Mouse (Mus musculus) CH12.LX (cell line): ENCODE measurements around the gene Gm9999. TPM values are rescaled to one million over a fixed set of nuclear protein-coding genes. Genes with fewer than 3 reads are reported as not detected.

ENCODE experiments used
- DNase-seq: peaks from one replicate; pipeline ENCODE4 v3.0.0-alpha.2; 2013; ENCODE audit errors: extremely low read depth
- H3K27ac ChIP-seq: 2 replicates; pipeline ENCODE4 v1.5.1; 2012; ENCODE audit warnings: low read depth, mild to moderate bottlenecking, control low read depth, moderate library complexity; ENCODE audit not compliant: insufficient read depth
- H3K27me3 ChIP-seq: replicated peaks from 2 replicates; pipeline ENCODE3; 2012; ENCODE audit warnings: inconsistent platforms
- H3K36me3 ChIP-seq, 2 experiments: replicated peaks in 1 of 2; 2 replicates each; pipeline versions ENCODE3 to v1.6.1; 2012; ENCODE audit warnings: inconsistent platforms in 1 of 2, low read length in 1 of 2, mild to moderate bottlenecking in 1 of 2, mixed read lengths in 1 of 2, moderate library complexity in 1 of 2; ENCODE audit not compliant: control insufficient read depth in 1 of 2, insufficient read depth in 1 of 2
- H3K4me1 ChIP-seq, 2 experiments: 2 replicates each; pipeline ENCODE4 v1.6.1; 2012; ENCODE audit warnings: inconsistent platforms in 1 of 2, moderate library complexity in 1 of 2; ENCODE audit not compliant: insufficient read depth in 2 of 2, control insufficient read depth in 1 of 2
- H3K4me2 ChIP-seq: 2 replicates; pipeline ENCODE4 v1.6.1; 2012; ENCODE audit warnings: low read depth, mild to moderate bottlenecking, control low read depth; ENCODE audit not compliant: poor library complexity, insufficient read depth, severe bottlenecking
- H3K4me3 ChIP-seq, 3 experiments: fragments of 150-350 bp in 1 of 3; sonication (generic) in 1 of 3; replicated peaks in 1 of 3; 2 replicates each; pipeline versions ENCODE3 to v1.5.1; 2011 to 2012; ENCODE audit warnings: low read depth in 2 of 3, low read length in 2 of 3, mild to moderate bottlenecking in 2 of 3, moderate library complexity in 2 of 3, control low read depth in 1 of 3, improper control_type of control experiment in 1 of 3, inconsistent platforms in 1 of 3, mixed read lengths in 1 of 3; ENCODE audit not compliant: poor library complexity in 1 of 3
- H3K79me2 ChIP-seq: replicated peaks from 2 replicates; pipeline ENCODE4 v1.6.1; 2012; ENCODE audit warnings: mild to moderate bottlenecking, moderate library complexity; ENCODE audit not compliant: control insufficient read depth, poor library complexity, insufficient read depth, severe bottlenecking; ENCODE audit errors: extremely low read depth
- H3K9ac ChIP-seq: 2 replicates; pipeline ENCODE4 v1.6.1; 2012; ENCODE audit warnings: low read depth, mild to moderate bottlenecking, control low read depth, moderate library complexity; ENCODE audit not compliant: insufficient read depth
- H3K9me3 ChIP-seq: replicated peaks from 2 replicates; pipeline ENCODE3; 2012; ENCODE audit warnings: low read length, inconsistent platforms, mixed read lengths
- BHLHE40 ChIP-seq: IDR thresholded peaks from 2 replicates; pipeline ENCODE4 v1.6.1; 2011; ENCODE audit warnings: mild to moderate bottlenecking, low read depth, low read length, improper control_type of control experiment
- CHD1 ChIP-seq: IDR thresholded peaks from 2 replicates; pipeline ENCODE4 v1.6.1; 2012; ENCODE audit warnings: low read depth, low read length, improper control_type of control experiment, inconsistent platforms
- CHD2 ChIP-seq: IDR thresholded peaks from 2 replicates; pipeline ENCODE4 v1.6.1; 2011; ENCODE audit warnings: low read length, improper control_type of control experiment
- EP300 ChIP-seq: IDR thresholded peaks from 2 replicates; pipeline ENCODE4 v1.6.1; 2011; ENCODE audit warnings: low read length, improper control_type of control experiment
- ETS1 ChIP-seq: conservative IDR thresholded peaks from 2 replicates; pipeline ENCODE4 v1.6.1; 2012; ENCODE audit warnings: low read depth, mild to moderate bottlenecking, inconsistent platforms, low read length, improper control_type of control experiment, moderate library complexity
- GABPA ChIP-seq: IDR thresholded peaks from 2 replicates; pipeline ENCODE4 v1.6.1; 2012; ENCODE audit warnings: low read depth, low read length, improper control_type of control experiment, inconsistent platforms; ENCODE audit not compliant: insufficient replicate concordance
- HCFC1 ChIP-seq: IDR thresholded peaks from 2 replicates; pipeline ENCODE4 v1.6.1; 2012; ENCODE audit warnings: low read depth, mild to moderate bottlenecking, inconsistent platforms, low read length, improper control_type of control experiment
- IRF4 ChIP-seq: IDR thresholded peaks from 2 replicates; pipeline ENCODE4 v1.6.1; 2014; ENCODE audit warnings: low read depth, mild to moderate bottlenecking, inconsistent platforms, low read length, improper control_type of control experiment
- JUN ChIP-seq: IDR thresholded peaks from 2 replicates; pipeline ENCODE4 v1.6.1; 2011; ENCODE audit warnings: low read depth, mild to moderate bottlenecking, low read length, improper control_type of control experiment, moderate library complexity; ENCODE audit not compliant: insufficient read depth
- JUND ChIP-seq: conservative IDR thresholded peaks from 2 replicates; pipeline ENCODE4 v1.6.1; 2011; ENCODE audit warnings: low read depth, low read length, improper control_type of control experiment
- MAX ChIP-seq: IDR thresholded peaks from 2 replicates; pipeline ENCODE4 v1.6.1; 2011; ENCODE audit warnings: low read length, improper control_type of control experiment
- MAZ ChIP-seq: IDR thresholded peaks from 2 replicates; pipeline ENCODE4 v1.6.1; 2012; ENCODE audit warnings: low read depth, mild to moderate bottlenecking, inconsistent platforms, low read length, improper control_type of control experiment, moderate library complexity
- MEF2A ChIP-seq: IDR thresholded peaks from 2 replicates; pipeline ENCODE4 v1.6.1; 2014; ENCODE audit warnings: low read depth, mild to moderate bottlenecking, inconsistent platforms, low read length, improper control_type of control experiment, borderline replicate concordance
- MYC ChIP-seq: IDR thresholded peaks from 2 replicates; pipeline ENCODE4 v1.6.1; 2011; ENCODE audit warnings: low read depth, mild to moderate bottlenecking, improper control_type of control experiment, low read length
- NELFE ChIP-seq: IDR thresholded peaks from 2 replicates; pipeline ENCODE4 v1.6.1; 2011; ENCODE audit warnings: low read depth, low read length, improper control_type of control experiment
- NRF1 ChIP-seq: IDR thresholded peaks from 2 replicates; pipeline ENCODE4 v1.6.1; 2014; ENCODE audit warnings: low read depth, mild to moderate bottlenecking, inconsistent platforms, low read length, improper control_type of control experiment, moderate library complexity
- PAX5 ChIP-seq: IDR thresholded peaks from 2 replicates; pipeline ENCODE4 v1.6.1; 2012; ENCODE audit warnings: low read length, inconsistent platforms, mixed read lengths
- POLR2A ChIP-seq: IDR thresholded peaks from 2 replicates; pipeline ENCODE4 v1.6.1; 2011; ENCODE audit warnings: low read depth, mild to moderate bottlenecking, improper control_type of control experiment, low read length
- POLR2AphosphoS2 ChIP-seq: IDR thresholded peaks from 2 replicates; pipeline ENCODE4 v1.6.1; 2011; ENCODE audit warnings: low read depth, low read length, improper control_type of control experiment
- RAD21 ChIP-seq: IDR thresholded peaks from 2 replicates; pipeline ENCODE4 v1.6.1; 2011; ENCODE audit warnings: low read depth, mild to moderate bottlenecking, low read length, improper control_type of control experiment, moderate library complexity
- SIN3A ChIP-seq: IDR thresholded peaks from 2 replicates; pipeline ENCODE4 v1.6.1; 2012; ENCODE audit warnings: low read length, improper control_type of control experiment, inconsistent platforms
- TBP ChIP-seq: conservative IDR thresholded peaks from 2 replicates; pipeline ENCODE4 v1.6.1; 2011; ENCODE audit warnings: low read depth, low read length, improper control_type of control experiment
- TCF12 ChIP-seq: IDR thresholded peaks from 2 replicates; pipeline ENCODE4 v1.6.1; 2014; ENCODE audit warnings: low read depth, mild to moderate bottlenecking, inconsistent platforms, low read length, improper control_type of control experiment
- USF1 ChIP-seq: IDR thresholded peaks from 2 replicates; pipeline ENCODE4 v1.6.1; 2014; ENCODE audit warnings: low read depth, mild to moderate bottlenecking, inconsistent platforms, low read length, improper control_type of control experiment
- ZC3H11A ChIP-seq: IDR thresholded peaks from 2 replicates; pipeline ENCODE4 v1.6.1; 2012; ENCODE audit warnings: low read depth, mild to moderate bottlenecking, inconsistent platforms, low read length, improper control_type of control experiment
- ZKSCAN1 ChIP-seq: IDR thresholded peaks from 2 replicates; pipeline ENCODE4 v1.6.1; 2012; ENCODE audit warnings: low read depth, inconsistent platforms, low read length, improper control_type of control experiment, borderline replicate concordance
- ZMIZ1 ChIP-seq: IDR thresholded peaks from 2 replicates; pipeline ENCODE4 v1.6.1; 2012; ENCODE audit warnings: low read depth, mild to moderate bottlenecking, inconsistent platforms, low read length, improper control_type of control experiment
- ZNF384 ChIP-seq: IDR thresholded peaks from 2 replicates; pipeline ENCODE4 v1.6.1; 2012; ENCODE audit warnings: low read depth, low read length, improper control_type of control experiment, inconsistent platforms
- dilution Hi-C: fragments of 300-500 bp; cut with MboI; formaldehyde crosslinking; loops from 2 replicates; pipeline ENCODE4 v1.14.3; 2020; ENCODE audit warnings: low sequenced_read_pairs; ENCODE audit not compliant: extremely low pct_unique_long_range_greater_than_20kb, extremely low pct_ligation_motif_present
- in situ Hi-C: fragments of 300-500 bp; cut with MboI; formaldehyde crosslinking; loops from 3 replicates; pipeline ENCODE4 v1.14.3; 2019; ENCODE audit warnings: low sequenced_read_pairs, low pct_ligation_motif_present, low pct_unique_long_range_greater_than_20kb, mixed read lengths
- polyA plus RNA-seq: library from polyadenylated mRNA; unstranded; fragments of >175 nt; gene quantifications from 2 replicates; pipeline ENCODE4 v1.2.1, GENCODE M21; 2012; ENCODE audit warnings: low read depth; ENCODE audit not compliant: insufficient read length
- total RNA-seq, 2 experiments: library from RNA; depleted of rRNA; stranded (reverse); fragments of 300-350 nt in 1 of 2; fragments of >200 nt in 1 of 2; gene quantifications; 2 replicates each; pipeline ENCODE4 v1.2.3; 2012 to 2014

The Gm9999 gene
- total and polyA plus RNA-seq, 3 experiments, result not detected

DNA sequence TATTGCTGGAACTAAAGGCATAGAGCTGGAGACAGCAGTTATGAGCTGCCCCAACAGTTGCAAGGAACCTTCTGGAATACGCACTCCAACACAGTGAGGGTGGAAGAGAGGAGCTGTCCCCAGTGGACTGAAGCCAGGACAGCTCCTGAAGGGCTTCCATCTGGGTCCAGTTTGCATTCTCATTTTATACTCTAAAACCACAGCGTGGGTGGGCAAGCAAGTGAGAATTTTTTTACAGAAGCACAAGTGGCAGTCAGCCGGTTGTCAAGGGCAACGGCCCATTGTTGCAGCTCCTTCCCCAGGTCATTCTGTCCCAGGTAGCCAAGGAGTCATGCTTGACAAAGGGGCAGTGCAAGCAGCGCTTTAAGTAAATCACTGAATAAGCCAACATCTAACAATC, 36.3 kb downstream of the Gm9999 start:
- Histone ChIP-seq H3K27ac (no peak overlapping the region), H3K4me1 (peaks cover 2 to 49% of the 10 kb centered on the region in 2 experiments; a peak in 3 of 4 replicates)
- dilution Hi-C loops, result no loop called here
- DNase-seq, result no peak
- TF ChIP-seq TCF12 (no peak), GABPA (no peak), MAZ (no peak), TBP (no peak), POLR2AphosphoS2 (no peak), POLR2A (no peak), HCFC1 (no peak), JUN (no peak), ZC3H11A (no peak), EP300 (no peak), RAD21 (no peak), MAX (no peak), CHD2 (no peak)
- TF ChIP-seq, all 38 proteins: peak for 0
- no peaks in the 10 kb centered on the region for H3K79me2 ChIP-seq
- H3K4me2 ChIP-seq, result no peak overlapping the region
- no peaks in the 10 kb centered on the region for H3K9me3 ChIP-seq
- H3K36me3 ChIP-seq, result no peaks in the 10 kb centered on the region
- no peak overlapping the region for H3K4me3 ChIP-seq
- in situ Hi-C loops, result loop anchor here (5.0 kb wide), 2 partner anchors 58 to 128 kb away; no protein-coding TSS in a partner anchor
- no peaks in the 10 kb centered on the region for H3K27me3 ChIP-seq
- no peak overlapping the region for H3K9ac ChIP-seq

DNA sequence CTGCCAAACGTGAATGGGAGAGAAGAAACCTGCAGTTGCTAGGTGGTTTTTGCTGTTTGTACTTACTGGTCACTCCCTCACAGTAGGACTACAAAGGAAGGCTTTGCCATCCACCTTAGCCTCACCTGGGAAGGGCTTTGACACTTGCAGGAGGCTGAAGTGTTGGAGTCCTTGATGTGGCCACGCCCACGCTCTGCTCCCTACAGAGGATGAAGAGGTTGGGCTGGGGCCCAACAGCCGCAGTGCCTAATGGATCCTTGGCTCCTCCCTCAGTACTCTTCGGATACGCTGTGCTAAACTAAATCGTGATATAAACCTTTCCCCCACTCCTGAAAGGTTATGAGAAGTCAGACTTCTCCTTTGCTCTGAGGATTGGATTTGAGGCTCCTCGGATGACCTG, 37.6 kb downstream of the Gm9999 start:
- dilution Hi-C loops, result no loop called here

More for the DNA sequence above, 37.6 kb downstream of the Gm9999 start:
- in situ Hi-C loops, result loop anchor here (5.0 kb wide), 2 partner anchors 56 to 126 kb away; no protein-coding TSS in a partner anchor
- H3K9ac ChIP-seq, result no peak overlapping the region
- no peak for TF ChIP-seq PAX5
- no peak for TF ChIP-seq MEF2A
- TF ChIP-seq ZMIZ1, result no peak
- TF ChIP-seq NELFE, result no peak
- TF ChIP-seq EP300, result no peak
- no peak for TF ChIP-seq NRF1
- no peak for TF ChIP-seq SIN3A
- no peak for TF ChIP-seq JUND
- TF ChIP-seq BHLHE40, result no peak
- no peak for TF ChIP-seq ETS1
- no peak for TF ChIP-seq USF1
- TF ChIP-seq JUN, result no peak
- no peak for TF ChIP-seq CHD2
- TF ChIP-seq CHD1, result no peak
- TF ChIP-seq RAD21, result no peak
- no peak for TF ChIP-seq ZNF384
- no peak for TF ChIP-seq MYC
- no peak for TF ChIP-seq HCFC1
- TF ChIP-seq ZKSCAN1, result no peak
- TF ChIP-seq IRF4, result no peak
- no peaks in the 10 kb centered on the region for H3K79me2 ChIP-seq
- no peak overlapping the region for H3K4me3 ChIP-seq
- no peak overlapping the region for H3K4me2 ChIP-seq
- peaks cover 2 to 48% of the 10 kb centered on the region in 2 experiments; a peak in 2 of 4 replicates for H3K4me1 ChIP-seq
- DNase-seq, result no peak
- no peaks in the 10 kb centered on the region for H3K27me3 ChIP-seq
- no peaks in the 10 kb centered on the region for H3K36me3 ChIP-seq
- no peaks in the 10 kb centered on the region for H3K9me3 ChIP-seq
- H3K27ac ChIP-seq, result no peak overlapping the region
